Mouse (Mus musculus) lung, postnatal 4 days (tissue): ENCODE data around the gene Atg4d.
"Not testable (repeated sequence)": the region's sequence is repeated elsewhere in the genome, so short reads cannot be mapped to it uniquely, and the experiment has no call there.

Source experiments
- DNase-seq, 2 experiments: peaks; one replicate each; pipeline ENCODE4 v3.0.0; 2021

Atg4d gene

GRCm38 (mm10) chr9:21265000-21265561, at the start of gene Atg4d:
Gene Atg4d (plus strand): TSS chr9:21265293.
- peak; percentile 99 for DNase-seq

- no peak for DNase-seq
These were observed 48.8 kb upstream of the Atg4d start for GRCm38 (mm10) chr9:21216050-21216841.

DNA sequence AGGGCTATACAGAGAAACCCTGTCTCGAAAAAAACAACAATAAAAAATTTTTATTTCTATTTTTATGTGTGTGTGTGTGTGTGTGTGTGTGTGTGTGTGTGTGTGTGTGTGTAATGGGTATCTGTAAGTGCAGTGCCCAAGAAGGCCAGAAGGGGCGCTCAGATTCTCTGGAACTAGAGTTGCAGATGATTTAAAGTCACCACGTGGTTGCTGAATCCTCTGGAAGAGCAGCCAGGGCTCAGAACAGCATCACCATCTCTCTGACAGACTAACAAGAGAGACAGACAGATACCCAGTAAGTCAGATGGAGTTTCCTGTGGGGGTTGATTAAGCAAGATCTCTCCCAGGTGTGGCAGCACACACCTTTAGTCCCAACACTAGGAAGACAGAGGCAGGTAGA, 45.3 kb upstream of the Atg4d start:
- no peak for DNase-seq

- DNase-seq: peak; percentile 91 to 95
These were observed 44.4 kb upstream of the Atg4d start for GRCm38 (mm10) chr9:21220490-21221382.

DNA sequence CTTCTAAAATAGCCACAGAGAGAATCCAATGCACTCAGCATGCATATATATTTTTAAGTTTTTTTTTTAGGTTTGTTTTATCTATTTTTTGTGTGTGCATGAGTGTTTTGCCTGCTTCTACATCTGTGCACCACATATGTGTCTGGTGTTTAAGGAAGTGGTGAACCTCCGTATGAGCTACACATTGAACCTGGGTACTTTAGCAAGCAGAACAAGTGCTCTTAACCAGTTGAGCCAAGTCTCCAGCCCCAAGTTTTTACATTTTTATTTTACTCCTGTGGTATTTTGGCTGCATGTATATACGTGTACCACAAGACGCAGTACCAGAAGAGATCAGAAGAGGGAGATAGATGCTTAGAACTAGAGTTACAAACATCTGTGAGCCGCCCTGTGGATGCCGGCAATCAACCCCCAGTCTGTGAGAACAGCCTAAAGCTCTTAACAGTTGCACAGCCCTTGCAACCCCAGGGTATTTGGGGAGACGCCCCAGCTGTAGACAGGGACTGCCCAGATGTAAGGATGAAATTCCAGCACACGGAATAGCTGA, 43.6 kb upstream of the Atg4d start:
- DNase-seq: peak in 1 of 2 experiments; percentile 36

DNA sequence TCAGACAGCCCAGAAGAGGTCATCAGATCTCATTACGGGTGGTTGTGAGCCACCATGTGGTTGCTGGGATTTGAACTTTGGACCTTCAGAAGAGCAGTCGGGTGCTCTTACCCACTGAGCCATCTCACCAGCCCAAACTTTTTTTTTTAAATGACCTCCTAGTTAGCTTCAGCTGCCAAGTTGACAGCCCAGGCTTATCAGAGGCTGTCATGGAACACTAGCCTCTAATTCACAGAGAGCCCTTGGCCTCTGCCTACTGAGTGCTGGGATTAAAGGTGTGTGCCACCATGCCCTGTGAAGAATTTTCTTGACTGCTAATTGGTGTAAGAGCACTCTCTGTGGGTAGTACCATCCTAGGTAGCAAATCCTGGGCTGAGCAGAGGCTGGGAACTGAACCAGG, 41.6 kb upstream of the Atg4d start:
- DNase-seq: not testable (repeated sequence)

DNA sequence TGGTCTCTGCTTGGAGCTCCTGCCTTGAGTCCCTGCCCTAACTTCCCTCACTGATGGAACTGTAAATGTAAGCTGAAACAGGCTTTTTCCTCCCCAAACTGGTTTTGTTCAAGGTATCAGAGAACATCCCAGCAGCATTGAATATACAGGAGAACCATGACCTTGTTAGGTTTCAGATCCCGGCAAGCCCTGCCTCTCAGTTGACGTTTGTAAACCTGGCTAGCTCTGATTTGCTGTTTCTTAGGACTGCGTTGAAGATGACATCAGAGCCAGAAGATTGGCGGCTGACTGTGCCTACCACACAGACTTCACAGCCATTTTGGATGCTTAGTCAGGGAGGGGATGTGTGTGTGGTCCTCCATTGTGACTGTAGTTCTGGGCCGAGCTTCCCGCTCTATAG, 41.2 kb upstream of the Atg4d start:
- no peak for DNase-seq

DNA sequence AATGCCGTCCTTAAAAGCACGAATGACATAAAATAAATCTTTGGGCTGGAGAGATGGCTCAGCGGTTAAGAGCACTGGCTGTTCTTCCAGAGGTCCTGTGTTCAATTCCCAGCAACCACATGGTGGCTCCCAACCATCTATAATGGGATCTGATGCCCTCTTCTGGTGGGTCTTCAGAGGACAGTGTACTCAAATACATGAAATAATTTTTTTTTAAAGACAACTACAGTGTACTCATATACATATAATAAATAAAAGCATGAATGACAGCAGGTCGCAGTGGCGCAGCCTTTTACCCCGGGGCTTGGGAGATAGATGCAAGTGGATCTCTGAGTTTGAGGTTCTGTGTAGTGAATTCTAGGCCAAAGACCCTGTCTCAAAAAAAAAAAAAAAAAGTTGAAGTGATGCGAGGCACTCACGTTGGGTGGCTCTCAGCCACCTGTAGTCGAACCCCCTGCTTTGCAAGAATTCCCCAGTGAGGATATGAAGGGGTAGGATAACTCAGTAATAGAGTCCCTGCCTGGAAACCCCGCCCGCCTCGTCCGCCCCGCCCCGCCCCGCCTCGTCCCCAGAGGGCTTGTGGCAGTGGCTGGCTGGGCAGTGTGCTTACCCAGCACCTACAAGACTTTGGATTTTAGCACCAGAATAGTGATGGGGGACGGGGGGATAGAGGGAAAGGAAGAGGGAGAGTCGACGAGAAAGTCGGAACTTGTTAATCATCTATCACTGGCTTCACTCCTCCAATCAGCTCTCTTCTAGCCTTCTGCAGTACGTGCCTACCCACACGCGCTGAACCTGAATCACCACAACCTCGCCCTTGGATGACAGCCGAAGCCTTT, 40.3 kb upstream of the Atg4d start:
- no peak for DNase-seq

GRCm38 (mm10) chr9:21225415-21225758, 39.7 kb upstream of the Atg4d start:
- no peak for DNase-seq

- no peak for DNase-seq
These were observed 37.8 kb upstream of the Atg4d start for GRCm38 (mm10) chr9:21227342-21227741.

- DNase-seq: no peak
These were observed 33.5 kb upstream of the Atg4d start for GRCm38 (mm10) chr9:21231551-21231950.

- no peak for DNase-seq
These were observed 32.2 kb upstream of the Atg4d start for GRCm38 (mm10) chr9:21232867-21233266.

- no peak for DNase-seq
These were observed 31.7 kb upstream of the Atg4d start for GRCm38 (mm10) chr9:21233366-21233765.

- DNase-seq: no peak
These were observed 31.3 kb upstream of the Atg4d start for GRCm38 (mm10) chr9:21233805-21234204.

- no peak for DNase-seq
These were observed 29.8 kb upstream of the Atg4d start for GRCm38 (mm10) chr9:21235341-21235740.

DNA sequence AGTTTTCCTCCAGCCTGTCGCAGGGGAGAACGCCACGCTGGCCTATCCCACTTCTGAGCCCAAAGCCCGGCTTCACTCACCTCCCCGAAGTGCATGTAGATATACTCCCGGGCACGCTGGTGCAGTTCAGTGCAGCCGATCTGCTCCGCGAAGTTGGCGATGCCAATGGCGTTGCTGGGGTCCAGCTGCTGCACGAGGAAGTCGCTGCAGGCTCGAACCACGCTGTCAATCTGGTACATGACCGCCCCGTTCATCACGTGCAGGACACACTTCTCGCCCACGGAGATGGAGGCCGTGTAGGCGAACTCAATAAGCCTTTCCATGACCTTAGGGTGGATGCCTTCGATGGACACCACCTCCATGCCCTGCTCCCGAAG, 28.1 kb upstream of the Atg4d start:
- peak in 1 of 2 experiments; percentile 24 for DNase-seq

DNA sequence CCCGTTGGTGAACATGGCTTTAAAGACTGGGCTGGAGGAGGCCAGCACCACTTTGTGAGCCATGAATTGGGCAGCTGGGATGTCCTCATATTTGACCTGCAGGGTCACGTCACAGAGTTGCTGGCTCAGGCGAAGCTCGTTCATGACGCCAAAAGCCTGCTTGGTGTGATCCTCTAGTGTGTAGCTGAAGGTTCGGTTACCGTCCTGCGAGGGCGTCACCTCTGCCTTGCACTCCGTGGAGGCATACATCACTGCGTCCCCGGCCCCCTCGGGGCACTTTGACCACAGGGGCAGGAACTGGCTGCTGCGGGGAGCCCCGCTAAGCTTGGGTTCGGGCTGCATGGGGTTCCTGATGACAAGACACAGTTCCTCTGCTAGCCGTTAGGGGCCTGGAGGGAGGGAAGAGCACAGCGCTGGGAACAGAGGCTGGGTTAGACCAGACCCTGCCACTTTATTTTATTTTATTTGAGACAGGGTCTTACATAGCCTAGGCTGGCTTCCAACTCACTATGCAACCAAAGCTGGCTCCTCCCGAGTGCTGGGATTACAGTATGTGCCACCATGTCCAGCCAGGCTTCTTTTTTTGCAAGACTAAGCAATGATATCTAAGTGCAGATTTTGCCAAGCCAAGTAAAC, 27.6 kb upstream of the Atg4d start:
- DNase-seq: peak; percentile 50 to 60

- peak in 1 of 2 experiments; percentile 21 for DNase-seq
These were observed 26.9 kb upstream of the Atg4d start for GRCm38 (mm10) chr9:21238004-21238732.

DNA sequence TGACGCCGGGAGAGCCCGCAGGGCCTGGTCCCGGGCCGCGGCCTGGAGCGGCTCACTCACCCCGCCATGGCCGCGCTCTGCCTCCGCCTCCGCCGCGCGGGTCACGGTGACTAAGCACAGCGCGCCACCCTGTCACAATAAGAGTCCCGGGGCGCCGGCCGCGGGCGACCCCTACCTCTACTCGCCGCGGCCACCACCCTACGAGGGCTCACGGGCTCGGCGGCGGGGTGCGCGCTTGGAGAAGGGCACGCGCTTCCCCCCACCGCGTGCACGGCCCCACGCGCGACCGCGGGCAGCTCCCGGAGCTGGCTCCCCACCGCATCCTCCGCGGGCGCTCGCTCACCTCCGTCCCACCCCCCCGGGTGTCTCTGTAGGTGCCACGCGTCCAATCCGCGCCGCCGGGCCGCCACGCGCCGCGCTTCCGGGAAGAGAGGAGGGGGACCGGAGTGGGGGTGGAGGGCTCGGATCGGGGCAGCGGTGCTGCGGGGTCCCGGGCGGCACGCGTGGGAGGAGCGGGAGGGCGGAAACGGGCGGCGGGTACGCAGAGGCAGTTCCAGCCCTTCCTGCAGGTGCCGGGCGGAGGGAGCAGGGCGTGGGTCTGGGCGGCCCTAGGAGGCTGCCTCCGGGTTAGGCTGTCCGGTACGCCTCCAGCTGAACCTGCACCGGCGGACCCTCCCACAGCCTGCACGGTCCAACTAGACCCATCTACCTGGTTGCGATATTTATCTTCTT, 26.2 kb upstream of the Atg4d start, which contains the start of gene Keap1:
Keap1 (minus strand) TSS at position 629 of the 732 bp plus-strand sequence.
- DNase-seq: peak; percentile 88 to 91

- no peak for DNase-seq
These were observed 25.6 kb upstream of the Atg4d start for GRCm38 (mm10) chr9:21239465-21239848.
